Mouse (Mus musculus): Measurements from ENCODE around the gene Ggact.
A peak's percentile ranks its signal among the peaks of the same experiment; 100 is the strongest.

Gene Ggact

DNA sequence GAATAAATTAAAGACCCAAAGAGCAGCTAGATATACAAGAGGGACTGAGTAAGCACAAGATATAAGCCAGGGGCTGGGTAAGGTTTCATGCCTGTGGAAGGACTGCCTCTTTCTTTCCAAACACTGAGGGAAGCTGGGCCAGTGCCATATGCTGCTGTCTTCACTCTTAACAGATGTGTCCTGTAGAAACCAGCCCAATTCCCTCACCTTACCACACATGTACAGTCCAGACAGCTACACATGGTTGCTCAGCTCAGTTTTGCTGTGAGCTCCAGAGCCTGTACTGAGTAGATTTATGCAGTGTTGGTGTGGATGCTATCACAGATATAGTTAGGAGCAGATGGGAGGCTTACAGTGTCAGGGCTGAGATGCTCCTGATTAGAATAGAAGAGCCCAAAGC lies 12.9 kb downstream of the Ggact start:
- DNase-seq (ENCODE audit: low read depth, low spot score), result no peak

DNA sequence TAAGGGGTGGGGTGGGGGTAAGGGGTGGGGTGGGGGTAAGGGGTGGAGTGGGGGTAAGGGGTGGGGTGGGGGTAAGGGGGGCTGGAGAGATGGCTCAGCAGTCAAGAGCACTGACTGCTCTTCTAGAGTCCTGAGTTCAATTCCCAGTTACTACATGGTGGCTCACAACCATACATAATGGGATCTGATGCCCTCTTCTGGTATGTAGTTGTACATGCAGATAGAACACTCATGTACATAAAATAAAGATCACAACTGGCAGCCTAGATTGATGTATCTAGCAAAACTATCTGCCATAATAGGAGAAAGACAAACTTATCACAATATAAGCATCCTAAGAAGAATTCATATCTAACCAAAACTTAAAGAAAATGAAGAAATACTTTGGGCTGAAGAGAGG lies 15.0 kb downstream of the Ggact start:
- DNase-seq (ENCODE audit: low read depth, low spot score), result no peak

DNA sequence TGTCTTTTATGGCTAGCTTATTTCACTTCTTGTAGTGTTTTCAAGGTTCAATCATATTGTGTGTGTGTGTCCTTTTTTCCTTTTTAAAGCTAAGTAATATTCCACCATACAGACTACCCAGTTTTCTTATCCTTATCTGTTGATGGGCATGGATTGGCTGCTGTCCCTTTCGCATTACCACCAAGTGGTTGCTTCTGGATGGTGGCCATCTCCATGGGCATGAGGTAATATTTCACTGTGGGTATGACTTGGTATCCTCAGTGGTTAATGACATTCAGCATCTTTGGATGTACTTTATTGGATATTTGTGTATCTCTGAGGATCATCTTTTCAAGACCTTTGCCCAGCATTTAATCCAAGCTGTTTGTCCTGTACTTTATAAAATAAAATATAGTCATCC lies 17.5 kb downstream of the Ggact start:
- DNase-seq (ENCODE audit: low read depth, low spot score), result no peak

DNA sequence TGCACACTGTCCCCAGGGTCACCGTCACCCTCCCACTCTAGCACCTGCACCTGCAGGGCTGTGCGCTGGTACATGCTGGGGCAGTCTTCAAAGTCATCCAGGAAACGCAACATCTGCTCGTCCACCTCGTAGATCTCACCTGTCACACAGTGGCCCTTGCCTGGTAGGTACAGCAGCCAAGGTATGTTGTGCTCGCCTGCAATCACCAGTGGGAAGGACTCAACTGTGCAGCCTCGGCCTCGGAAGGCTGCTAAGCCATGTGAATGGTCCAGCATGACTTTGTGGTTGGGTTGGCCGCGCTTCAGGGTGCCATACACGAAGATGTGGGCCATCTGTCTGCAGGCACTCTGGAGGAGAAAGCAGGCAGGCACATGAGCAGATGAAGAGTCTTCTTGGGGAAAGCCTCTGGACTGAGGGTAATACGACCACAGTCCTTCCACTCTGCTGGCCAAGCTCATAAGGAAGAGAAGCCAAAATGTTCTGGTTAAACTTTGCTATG lies 22.0 kb downstream of the Ggact start:
- DNase-seq (ENCODE audit: low read depth, low spot score), result no peak

DNA sequence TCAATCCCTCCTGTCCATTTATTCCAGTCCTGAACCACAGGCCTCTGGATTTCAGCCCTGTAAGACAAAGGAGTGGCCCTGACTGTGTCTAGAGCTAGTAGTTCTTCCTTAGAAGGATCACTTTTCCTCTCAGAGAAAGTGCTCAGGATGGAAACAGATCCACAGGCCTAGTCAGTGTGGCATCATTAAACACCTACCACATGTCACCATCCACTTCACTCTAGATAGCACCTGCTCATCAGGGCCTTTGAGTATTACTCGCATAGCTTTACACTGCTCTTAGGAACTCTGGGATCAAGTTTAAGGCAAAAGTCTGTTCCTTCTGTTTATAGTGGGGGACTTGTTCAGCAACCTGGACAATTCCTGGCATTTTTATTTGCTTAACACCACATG lies 25.1 kb downstream of the Ggact start:
- DNase-seq (ENCODE audit: low read depth, low spot score), result no peak

DNA sequence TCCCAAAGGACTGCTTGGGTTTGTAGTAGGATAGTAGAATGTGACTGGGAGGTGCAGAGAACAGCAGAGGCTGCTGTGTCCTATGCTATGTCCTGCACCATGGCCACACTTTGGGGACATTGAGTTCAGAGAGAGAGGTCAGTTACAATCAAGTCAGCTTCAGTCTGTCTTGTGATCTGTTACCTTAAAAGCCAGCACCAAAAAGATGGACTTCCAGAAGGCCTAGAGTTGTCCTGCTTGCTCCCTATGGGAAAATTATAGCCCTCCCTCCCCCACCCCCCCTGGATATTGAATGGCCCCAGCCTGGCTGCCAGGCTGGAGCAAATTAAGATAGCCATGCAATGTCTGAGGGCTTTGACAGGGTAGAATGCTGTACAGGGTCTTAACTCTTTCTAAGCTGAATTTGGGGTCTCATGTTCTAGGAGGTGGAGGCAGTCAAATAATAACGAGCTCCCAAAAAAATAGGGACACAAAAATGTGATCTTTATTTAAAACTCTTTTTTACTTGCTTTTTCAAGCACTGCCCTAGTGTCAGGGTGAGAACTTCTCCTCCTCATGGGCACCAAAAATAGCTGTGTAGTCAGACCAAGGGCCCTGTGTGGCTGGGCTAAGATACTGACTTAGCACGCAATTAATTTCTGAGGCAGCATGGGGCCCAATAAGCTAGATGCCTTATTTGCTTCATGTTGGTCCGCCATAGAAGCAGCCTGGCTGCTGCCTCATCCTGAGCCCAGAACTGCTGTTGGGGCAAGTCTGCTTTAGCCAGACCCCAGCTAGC lies 25.7 kb downstream of the Ggact start:
- no peak for DNase-seq (ENCODE audit: low read depth, low spot score)

DNA sequence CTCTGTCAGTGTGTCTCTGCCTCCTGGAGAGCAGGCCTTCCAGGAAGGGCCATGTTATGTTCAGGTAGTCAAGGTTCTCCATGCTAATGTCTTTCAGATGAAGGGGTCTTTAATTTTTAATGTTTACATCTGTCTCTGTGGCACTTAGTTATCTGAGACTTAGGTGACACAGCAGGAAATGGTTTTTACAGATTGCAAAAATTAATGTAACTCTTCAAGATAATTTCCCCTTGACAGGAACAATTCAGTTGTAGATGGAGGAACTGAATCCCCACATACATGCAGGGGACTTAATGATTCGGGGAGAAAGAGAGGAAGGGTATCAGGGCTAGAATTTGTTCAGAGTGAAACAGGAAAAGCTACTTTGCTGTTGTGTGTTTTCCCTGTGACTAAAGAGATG lies 26.3 kb downstream of the Ggact start:
- no peak for DNase-seq (ENCODE audit: low read depth, low spot score)

DNA sequence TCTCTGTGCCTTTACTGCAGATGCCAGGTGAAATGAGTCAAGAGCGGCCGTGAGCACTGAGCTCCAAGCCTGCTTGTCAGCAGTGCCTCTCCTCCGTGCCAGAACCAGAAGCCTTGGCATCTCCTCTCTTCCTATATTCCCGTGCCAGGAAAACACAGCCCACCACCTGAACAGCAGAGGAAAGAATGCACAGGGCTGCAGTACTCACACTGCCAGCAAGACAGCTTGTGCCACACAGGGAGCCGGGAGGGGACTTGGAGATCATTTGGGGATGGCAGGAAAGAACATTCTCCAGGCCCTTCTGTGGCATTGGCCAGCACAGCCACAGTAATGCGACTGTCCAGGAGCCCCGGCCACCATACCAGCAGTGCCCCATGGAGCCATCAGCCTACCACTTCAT lies 27.7 kb downstream of the Ggact start:
- DNase-seq (ENCODE audit: low read depth, low spot score), result peak; percentile 100

DNA sequence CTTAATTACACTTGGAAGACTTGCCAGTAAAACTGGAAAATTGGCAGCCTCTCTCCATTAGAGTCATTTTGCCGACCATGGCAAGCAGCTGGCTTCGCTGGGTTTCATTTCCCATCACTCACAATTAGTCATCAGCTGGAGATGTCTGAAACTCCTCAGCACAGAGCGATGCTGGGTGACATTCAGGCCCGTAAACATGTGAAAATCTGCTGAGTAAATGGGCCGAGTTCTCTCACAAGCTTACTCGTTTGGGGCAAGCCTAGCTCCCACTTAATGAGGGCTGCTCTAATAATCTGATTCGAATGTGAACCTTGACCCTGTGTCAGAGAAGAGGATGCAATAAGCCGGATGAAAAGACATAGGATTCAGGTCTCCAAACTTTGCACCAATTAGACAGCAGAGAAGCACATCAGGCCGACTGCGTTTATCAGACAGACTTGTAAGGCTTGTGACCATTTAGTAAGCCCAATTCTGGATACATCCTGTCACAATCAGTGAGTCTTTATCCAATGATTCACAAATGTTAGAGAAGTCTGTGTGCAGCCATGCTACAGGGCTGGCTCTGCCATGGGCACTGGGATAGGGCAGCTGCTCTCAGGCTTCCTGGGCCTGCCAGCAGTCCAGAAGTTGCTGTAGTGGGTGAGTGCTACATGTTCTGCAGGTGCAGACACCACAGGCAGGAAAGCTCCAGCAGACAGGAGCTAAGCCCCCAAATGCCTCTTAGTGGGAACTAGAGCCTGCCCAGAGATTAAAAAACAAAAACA lies 29.6 kb downstream of the Ggact start:
- peak; percentile 72 for DNase-seq (ENCODE audit: low read depth, low spot score)

DNA sequence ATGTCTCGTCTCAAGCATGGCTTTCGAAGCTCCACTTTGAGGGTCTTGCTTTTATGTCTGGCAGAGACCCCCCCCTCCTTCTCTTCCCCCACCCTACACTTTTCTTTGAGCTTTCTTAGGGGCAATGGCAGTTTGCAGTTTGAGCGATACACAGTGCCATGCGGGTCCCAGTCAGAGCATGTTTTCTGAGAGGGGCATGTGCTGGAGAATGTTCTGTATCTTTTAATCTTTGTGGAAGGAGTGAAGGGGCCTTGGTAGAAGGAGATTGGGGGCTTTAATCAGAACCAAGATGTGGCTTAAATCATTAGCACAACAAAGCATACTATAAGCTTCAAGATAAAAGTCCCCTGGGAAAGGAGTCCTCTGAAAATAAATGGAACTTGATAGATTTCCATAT lies 30.1 kb downstream of the Ggact start:
- DNase-seq (ENCODE audit: low read depth, low spot score), result no peak

DNA sequence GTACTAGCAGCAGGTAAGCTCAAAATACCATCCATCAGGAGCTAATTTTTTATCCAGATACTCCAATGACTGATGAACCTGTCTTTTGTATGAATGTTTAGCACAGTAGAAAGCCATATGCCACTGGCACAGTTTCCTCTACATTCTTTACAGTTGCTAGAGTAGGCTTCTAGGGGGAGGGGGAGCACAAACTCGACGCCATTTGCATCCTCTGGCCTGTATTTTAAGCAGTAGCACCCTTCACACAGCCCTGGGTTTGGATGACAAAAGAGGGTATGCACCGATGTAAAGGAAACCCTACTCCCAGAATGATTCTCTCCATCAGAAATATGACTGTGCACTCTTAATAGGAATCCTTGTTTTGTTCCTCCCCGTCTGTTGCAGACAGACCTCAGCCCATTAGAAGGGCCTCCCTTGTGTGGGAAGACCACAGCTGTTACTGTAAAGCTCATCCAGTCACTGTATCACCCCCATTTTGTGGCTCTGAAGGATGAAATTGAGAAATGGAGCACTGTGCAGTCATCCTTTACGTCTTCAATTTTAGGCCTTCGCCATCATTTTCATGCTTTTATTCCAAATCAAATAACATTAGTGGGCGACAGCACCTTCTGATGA lies 30.7 kb downstream of the Ggact start:
- peak; percentile 51 for DNase-seq (ENCODE audit: low read depth, low spot score)

DNA sequence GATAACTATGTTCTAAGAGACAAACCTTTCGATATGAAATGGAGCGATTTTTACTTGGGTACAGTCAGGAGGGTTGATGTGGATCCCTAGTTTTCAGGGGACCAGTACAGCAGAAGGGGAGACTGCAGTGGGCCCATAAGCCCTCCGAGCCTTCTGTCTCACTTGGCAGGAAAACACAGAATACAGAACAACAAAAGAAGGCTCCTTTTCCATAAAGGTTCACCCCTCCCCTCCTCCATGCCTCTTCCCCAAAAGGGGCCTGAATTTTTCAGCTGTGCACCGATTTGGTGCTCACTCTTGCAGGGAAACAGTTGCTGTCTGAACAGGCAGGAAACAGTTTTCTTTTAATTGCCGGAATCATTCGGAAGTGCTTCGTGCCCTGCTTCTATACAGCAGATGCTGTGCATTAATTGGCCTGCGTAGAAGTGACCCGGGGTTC lies 31.3 kb downstream of the Ggact start:
- peak; percentile 68 for DNase-seq (ENCODE audit: low read depth, low spot score)

DNA sequence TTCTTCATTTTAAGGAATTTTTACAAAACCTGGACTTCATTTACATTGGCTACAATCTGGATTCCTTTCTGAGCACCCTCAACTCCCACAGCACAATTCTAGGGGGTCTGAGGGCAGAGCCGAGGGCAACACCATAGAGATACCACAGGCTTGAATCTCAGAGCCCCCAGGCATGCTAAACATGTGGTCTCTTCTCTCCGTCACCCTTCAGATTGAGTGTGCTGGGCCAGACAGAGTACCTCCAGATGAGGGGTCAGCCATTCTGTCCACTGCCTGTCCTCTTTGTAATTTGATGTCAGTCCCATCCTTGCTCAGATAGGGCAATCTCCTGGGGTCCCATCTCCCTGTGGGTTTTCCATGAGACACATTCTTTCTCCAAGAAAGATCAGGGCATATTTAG lies 31.9 kb downstream of the Ggact start:
- DNase-seq (ENCODE audit: low read depth, low spot score), result no peak

DNA sequence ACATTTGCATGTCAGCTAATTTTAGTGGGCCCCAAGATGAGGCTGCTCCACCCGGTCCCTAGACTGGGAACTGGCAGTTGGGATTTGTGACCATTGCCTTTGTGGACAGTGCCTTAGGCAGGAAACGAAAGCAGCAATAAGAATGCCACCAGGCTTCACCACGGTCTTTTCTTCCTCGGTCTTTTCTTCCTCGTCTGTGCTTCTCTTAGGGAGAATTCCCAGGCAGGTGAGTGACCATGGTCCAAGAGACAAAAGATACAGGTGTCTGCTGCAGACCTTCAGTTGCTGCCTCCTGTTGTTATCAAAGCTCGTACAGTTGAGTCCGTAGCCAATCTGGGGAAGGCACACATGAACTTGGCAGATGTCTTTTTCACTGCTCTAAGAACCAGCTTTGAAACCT lies 33.3 kb downstream of the Ggact start:
- DNase-seq (ENCODE audit: low read depth, low spot score), result no peak

DNA sequence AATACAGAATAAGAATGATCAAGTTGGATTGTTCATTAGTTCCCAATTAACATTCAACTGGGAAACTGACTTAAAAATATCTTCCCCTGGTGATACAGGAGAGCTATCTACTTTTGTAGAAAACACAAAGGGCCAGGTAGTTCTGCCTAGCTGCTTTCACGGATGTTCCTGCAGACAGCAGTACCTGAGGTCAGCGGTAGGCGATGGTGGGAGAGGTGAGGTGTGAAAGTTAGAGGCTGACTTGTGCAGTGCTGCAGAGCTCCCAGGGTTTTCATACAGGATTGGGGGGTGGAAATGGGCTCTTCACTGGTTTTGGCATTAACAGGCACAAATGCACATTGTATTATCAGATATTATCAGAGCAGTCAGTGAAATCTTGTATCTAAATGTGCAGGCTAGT lies 35.8 kb downstream of the Ggact start:
- peak; percentile 64 for DNase-seq (ENCODE audit: low read depth, low spot score)

DNA sequence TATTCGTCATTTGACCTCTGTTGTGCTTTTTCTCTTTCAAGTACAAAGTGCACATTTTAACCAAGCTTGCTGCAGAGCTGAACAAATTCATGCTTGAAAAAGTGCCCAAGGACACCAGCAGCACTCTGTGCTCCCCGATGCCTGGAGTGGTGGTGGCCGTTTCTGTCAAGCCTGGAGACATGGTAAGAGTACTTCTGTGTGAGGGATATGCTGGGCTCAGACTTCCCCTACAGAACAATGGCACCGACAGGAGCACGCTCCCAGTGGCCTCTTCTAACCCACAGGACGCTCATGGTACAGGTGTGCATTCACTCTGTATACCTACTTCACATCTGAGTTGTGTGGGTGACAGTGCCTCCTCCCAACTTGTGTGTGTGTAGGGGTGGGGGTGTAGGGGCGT lies 36.8 kb downstream of the Ggact start:
- DNase-seq (ENCODE audit: low read depth, low spot score), result peak; percentile 44

DNA sequence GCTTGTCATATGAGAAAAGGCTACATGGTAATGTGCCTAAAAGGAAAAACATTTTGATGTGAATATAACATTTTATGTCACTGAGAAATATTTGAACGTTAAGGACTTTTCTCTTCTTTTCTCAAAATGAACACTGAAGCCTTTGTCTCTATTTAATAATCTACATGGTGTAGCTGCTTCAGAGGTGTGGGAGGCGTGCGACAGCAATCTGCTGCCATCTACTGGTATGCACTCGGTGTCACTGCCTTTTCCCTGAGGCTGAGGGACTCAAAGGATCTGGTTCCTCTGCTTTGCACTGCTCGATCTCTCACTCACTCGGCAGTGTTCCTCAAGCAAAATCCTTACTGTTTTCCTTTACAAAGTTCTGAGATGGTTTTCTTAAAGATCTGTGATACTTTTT lies 37.4 kb downstream of the Ggact start:
- peak; percentile 97 for DNase-seq (ENCODE audit: low read depth, low spot score)

DNA sequence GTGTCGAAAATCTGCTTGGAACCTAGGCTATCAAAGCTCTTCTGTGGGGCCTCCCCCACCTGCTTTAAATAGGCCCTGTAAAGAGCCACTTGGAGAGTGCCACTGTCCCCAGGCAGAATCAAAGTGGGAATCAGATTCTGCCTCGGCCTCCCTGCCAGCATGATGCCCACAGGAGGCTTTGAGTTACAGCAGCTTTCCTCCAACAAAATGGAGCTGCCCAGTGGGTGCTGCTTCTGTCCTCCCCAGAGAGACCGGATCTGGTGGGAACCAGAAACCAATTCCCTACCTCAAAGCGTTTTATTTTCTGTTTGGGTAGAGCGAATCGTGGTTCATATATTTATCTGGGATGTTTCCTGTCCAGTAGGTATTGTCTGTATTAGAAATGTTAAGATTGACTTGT lies 37.9 kb downstream of the Ggact start:
- DNase-seq (ENCODE audit: low read depth, low spot score), result peak; percentile 27

DNA sequence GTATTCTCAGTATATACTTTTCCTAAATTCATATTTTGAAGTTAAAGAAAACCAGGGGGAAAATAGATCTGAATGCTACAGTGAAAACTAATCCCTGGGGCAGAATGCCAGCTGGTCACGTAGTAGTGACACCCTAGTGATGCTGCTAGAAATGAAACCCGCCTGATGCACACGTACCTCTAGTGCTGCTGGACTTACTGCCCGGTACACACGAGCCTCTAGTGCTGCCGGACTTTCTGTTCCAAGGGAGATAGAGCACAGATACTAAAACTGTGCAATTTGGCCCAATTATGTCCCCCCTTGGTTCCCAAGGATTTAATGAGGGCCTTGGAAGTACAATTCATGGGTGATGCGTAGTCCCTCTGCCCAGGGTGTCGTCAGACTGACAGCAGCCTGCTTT lies 38.5 kb downstream of the Ggact start:
- peak; percentile 53 for DNase-seq (ENCODE audit: low read depth, low spot score)

DNA sequence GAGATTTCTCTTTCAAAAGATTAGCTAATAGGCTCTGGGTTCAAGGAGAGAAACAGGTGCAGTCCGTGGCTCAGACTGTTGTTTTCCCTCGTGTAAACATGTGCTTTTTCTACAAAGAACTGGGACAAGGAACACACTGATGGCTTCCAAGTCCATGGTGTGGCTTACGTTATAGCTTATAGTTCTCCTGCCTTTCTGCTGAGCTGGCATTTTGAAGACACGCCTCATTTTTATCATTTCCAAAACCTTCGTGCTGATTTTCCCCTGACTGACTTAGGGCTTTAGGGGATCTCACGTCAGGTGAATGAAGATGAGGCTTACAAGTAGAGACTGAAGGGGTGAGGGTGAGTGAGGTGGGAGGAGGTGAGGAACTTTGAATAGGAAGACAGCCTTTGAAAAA lies 40.9 kb downstream of the Ggact start:
- no peak for DNase-seq (ENCODE audit: low read depth, low spot score)

DNA sequence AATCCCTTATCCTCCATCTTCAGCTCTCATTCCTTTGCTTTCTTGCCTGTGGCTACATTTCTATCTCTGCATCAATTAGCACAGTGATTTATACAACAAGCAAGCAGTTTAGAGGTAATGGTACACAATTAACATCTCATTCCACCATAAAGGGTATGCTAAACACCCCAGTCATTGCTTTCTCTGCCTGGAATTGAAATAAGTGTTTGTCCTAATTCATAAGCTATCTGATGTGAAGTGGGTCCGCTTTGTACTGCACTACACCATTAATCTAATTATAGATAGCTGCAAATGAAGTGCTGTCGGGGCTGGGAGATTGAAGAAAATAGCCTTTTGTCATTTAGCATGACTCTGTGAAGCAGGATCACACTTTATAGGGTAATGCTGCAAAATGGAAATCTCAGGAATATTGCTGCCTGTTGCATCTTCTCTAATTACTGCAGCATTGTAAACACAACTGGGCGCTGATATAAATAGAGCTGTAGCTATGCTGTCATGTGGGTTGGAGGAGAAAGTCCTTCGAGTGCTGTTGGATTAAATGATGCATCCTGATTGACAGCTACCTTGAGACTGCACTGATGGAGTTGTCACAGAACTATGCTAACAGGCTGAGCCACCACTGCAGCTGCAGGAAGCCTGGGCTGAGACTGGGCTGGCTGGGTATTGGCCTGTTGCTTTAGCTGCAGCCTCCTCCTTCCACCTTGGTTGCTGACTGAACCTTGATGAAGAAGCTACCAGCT lies 41.5 kb downstream of the Ggact start:
- DNase-seq (ENCODE audit: low read depth, low spot score), result no peak

DNA sequence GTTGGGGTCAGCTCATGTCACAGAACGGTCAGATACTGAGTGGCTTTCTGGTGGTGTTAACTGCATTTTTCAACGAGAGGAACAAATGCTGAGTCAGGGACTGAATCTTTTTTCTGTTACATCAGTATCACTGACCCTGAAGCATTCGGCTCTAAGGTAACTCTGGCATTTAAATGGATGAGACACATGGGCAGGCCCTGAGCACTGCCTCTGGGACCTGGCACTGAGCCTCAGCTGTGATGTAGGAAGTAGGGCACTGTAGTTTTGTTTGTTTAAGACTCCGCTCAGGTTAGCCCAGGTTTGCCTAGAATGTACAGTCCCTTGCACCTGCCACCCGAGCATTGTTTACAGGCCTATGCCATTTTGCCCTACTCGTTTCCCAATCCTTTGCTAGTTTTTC lies 43.7 kb downstream of the Ggact start:
- DNase-seq (ENCODE audit: low read depth, low spot score), result no peak
